Mouse (Mus musculus) testis, adult 2 months (tissue): ENCODE measurements around the gene Tbc1d14.

Source experiments
- CTCF ChIP-seq: fragments of 200-500 bp; IDR thresholded peaks from 2 replicates; pipeline ENCODE4 v1.5.1; 2012; ENCODE audit warnings: low read depth, mild to moderate bottlenecking, inconsistent platforms, low read length, moderate library complexity; ENCODE audit not compliant: control insufficient read depth, insufficient read depth, insufficient replicate concordance
- POLR2A ChIP-seq: fragments of 200-500 bp; IDR thresholded peaks from 2 replicates; pipeline ENCODE4 v1.6.1; 2012; ENCODE audit warnings: low read depth, mild to moderate bottlenecking, inconsistent platforms, low read length, moderate library complexity; ENCODE audit not compliant: control insufficient read depth

- TF ChIP-seq CTCF = peak; percentile 61; the same call in 1 of the 2 replicates
- TF ChIP-seq POLR2A = no peak
Measured at GRCm38 (mm10) chr5:36474283-36474682, 118.8 kb downstream of the Tbc1d14 start.
